Mouse (Mus musculus) spleen, adult 2 months (tissue): ENCODE results near the gene Mettl7a1.

Experiments
- CTCF ChIP-seq: fragments of 200-500 bp; IDR thresholded peaks from 2 replicates; pipeline ENCODE4 v1.5.1; 2011; ENCODE audit warnings: mild to moderate bottlenecking, inconsistent platforms; ENCODE audit not compliant: insufficient read depth, insufficient read length, insufficient replicate concordance; ENCODE audit errors: extremely low read depth
- POLR2A ChIP-seq: fragments of 200-500 bp; IDR thresholded peaks from 2 replicates; pipeline ENCODE4 v1.6.1; 2011; ENCODE audit warnings: low read depth, low read length, inconsistent platforms

DNA sequence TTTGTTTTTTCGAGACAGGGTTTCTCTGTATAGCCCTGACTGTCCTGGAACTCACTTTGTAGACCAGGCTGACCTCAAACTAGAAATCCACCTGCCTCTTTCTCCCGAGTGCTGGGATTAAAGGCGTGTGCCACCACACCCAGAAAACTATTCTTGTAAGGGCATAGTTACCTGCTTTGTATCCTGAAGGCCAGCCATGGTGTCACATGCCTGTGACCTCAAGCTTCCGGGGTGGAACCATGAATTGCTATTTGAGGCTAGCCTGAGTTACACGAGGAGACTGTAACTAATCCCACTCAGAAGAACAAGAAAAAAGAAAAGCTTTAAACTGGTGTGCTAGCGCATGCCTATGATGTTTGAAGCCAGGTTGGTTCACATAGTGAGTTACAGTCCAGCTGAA, 47.6 kb upstream of the Mettl7a1 start:
- TF ChIP-seq CTCF (no peak), POLR2A (no peak)
